Mouse (Mus musculus) A20 (cell line): ENCODE results near the gene Mybpc1.
A peak's percentile ranks its signal among the peaks of the same experiment; 100 is the strongest.
"Not testable (repeated sequence)": the region's sequence is repeated elsewhere in the genome, so short reads cannot be mapped to it uniquely, and the experiment has no call there.

Source experiments
- DNase-seq: peaks from one replicate; pipeline ENCODE4 v3.0.0-alpha.2; 2011; ENCODE audit warnings: low read depth, low spot score

Gene Mybpc1

DNA sequence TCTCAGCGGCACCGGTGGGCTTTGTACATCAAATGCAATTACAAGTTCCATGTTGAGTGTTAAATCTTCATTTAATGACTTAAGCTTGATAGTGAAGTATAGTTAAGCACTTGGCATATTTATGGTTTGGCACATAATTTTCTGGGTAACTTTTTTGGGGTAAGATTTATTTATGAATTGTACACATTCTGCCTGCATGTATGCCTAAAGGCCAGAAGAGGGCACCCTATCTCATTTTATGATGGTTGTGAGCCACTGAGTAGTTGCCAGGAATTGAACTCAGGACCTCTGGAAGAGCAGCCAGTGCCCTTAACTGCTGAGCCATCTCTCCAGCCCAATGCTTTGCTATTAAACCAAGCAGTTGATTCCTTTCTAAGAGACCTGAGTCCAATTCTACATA lies 52.2 kb downstream of the Mybpc1 start:
- peak; percentile 42 for DNase-seq

DNA sequence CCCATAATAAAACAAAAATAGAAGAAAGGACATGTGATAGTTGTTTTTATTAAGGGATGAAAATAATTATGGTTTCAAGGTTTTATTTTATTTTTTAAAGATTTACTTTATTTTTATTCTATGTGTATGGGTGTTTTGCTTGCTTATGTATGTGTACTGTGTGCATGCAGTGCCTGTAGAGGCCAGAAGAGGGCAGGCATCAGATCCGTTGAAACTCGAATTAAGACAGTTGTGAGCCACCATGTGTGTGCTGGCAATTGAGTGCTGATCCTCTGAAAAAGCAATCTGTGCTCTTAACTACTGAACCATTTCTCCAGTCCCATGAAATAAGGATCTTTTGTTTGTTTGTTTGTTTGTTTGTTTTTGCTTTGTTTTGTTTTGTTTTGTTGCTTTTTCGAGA lies 54.7 kb downstream of the Mybpc1 start:
- DNase-seq = peak; percentile 37

- no peak for DNase-seq
Measured at GRCm38 (mm10) chr10:88547635-88548034, 57.3 kb downstream of the Mybpc1 start.

DNA sequence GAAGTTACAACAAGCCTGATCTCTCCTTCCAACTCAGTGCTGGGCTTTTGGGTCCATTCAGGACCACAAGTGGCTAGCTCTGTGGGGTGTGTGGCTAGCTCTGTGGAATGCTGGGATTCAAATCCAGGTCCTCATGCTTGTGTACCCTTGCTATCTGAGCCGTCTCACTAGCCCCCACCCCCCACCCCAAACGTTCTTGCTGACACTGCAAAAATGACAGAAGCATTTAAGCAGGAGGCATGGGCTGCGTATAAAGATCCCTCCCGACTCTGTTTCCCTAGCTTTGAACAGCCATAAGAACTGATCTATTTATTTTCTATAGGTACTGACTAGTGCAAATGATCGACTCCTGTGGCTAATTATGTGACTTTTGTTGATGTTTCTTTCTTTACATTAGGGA lies 74.3 kb downstream of the Mybpc1 start:
- DNase-seq = no peak

- DNase-seq = no peak
Measured at GRCm38 (mm10) chr10:88524016-88524415, 80.9 kb downstream of the Mybpc1 start.

GRCm38 (mm10) chr10:88523212-88523611 lies 81.7 kb downstream of the Mybpc1 start:
- DNase-seq = no peak

GRCm38 (mm10) chr10:88522795-88523194 lies 82.2 kb downstream of the Mybpc1 start:
- no peak for DNase-seq

GRCm38 (mm10) chr10:88515049-88515448 lies 89.9 kb downstream of the Mybpc1 start:
- not testable (repeated sequence) for DNase-seq

DNA sequence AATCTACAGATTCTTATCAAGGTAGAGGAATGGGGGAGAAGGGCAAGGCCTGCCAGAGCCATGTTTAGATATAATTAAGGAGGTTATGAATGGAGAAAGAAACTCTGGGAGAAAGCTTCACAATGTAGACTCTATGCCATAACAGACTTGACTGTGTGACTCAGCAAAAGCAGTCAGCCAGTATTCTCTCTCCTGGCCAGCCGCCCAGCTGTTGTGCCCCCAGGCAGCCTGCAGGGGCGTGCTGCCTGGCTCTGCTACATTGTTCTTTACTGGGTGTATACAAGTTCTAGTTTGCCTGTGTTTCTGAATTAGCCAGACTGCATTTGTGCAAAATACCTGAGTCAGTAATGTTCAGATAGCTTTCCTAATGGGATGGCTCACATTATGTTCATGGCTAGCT lies 90.5 kb downstream of the Mybpc1 start:
- DNase-seq = peak; percentile 66

GRCm38 (mm10) chr10:88513574-88514135 lies 91.3 kb downstream of the Mybpc1 start:
- no peak for DNase-seq

- DNase-seq = no peak
Measured at GRCm38 (mm10) chr10:88511355-88511754, 93.6 kb downstream of the Mybpc1 start.

DNA sequence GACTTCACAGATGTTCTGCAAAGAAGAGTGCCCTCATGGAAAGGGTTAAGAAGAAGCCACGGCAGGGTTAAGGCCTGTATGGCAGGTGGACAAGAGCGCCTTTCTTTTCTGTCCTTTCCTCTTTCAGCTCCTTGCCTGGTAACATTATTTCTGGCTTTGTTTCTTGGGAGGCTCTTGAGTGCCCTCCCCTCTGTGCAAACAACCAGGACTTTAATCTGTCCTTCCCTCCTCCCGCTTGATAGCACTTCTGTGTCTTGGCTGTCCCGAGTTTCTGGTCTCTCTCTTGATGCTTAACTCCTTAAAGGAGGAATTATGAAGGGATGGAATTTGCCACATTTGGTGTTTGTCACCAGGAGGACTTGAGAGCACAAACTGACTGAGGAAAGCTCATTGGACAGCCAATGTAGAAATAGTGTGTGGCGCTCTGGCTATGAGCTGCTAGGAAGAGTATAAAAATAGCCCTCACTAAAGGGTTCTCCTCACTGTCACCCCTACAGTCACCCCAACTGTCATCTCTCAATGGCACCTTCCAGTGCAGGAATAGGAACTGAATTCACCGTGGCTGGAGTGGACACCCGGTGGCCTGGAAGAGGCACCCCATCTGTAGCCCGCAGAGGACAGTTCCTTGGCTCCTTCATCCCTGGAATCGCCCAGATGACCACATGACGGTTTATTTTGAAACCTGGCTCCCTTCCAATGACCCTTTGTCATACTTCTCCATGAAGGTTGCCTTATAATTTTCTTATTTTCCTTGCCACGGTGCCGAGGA lies 94.3 kb downstream of the Mybpc1 start:
- DNase-seq = no peak

DNA sequence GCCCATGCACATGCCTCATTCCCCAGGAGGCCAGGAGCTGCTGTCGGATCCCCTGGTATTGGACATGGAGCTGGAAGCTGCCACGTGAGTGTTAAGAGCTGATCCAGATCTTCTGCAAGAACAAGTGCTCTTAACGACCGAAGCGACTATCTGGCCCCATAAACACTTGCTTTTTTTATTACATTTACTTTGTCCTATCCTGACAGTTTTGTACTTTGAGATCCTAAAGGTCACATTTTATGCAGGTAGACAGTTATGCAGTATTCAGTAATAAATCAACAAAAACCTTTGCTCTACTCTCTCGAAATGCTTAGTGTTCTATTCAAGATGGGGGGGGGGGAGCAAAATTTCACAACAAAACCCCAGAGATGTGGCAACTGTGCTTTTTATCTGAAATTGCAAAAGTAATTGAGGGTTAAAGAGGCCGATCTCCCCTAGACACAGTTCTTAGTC lies 97.2 kb downstream of the Mybpc1 start:
- DNase-seq = no peak

DNA sequence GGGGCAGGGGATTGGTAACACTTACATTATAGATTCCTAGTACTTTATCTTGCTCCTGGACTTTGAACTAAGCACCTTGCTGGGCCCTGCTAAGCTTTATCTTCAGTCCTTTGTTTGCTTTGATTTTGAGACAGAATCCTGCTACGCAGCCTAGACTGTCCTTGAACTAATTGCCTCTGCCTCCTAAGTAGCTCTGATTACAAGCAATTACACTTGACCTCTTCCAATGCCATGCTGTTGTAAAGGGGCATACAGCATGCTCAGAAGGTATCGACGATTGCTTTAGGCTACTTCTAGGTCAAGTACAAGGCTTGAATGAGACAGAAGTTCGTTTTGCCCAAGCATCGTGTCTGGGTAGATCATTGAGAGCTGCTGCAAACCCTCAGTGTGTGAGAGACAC lies 99.7 kb downstream of the Mybpc1 start:
- DNase-seq = no peak

DNA sequence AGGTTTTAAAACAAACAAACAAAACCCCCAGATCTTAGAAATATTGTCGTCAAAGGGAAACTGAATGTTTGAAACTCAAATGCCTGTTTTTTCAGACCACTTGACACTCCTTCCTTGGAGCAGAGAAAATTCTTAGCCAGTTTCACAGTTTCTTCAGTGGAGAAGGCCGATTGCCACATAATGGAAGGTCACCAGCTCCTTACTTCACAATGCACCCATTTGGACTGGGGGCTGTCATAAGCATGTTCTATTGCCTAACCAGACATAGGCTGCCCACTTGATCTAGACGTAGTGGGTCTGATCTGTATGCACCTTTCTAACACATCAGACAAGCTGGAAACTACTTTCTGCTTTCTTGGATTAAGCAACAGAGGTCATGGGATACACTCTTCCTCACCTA lies 100.5 kb downstream of the Mybpc1 start:
- no peak for DNase-seq

- DNase-seq = peak; percentile 87
Measured at GRCm38 (mm10) chr10:88503421-88504314, 101.3 kb downstream of the Mybpc1 start, which contains the start of gene Chpt1. Gene Chpt1, minus strand, starts transcription at chr10:88504073.

DNA sequence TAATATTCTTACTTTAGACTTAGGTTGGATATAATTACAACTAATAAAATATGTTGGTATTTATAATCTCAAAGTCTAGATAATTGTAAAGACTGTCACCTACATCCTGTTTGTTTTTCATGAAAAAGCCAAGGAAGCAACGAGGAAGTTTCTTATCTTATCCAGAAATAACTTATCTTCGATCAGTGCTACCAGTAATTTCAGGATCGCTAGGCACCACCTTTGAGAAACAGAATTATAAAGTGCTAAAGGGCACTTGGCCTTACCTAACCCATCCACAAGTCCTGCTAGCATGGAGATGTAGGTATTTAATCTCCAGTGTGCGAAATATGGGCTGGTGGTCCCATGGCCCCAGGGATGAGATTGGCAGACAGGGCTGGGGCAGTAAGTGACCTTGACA lies 102.0 kb downstream of the Mybpc1 start:
- DNase-seq = no peak

GRCm38 (mm10) chr10:88501886-88502765 lies 102.8 kb downstream of the Mybpc1 start:
- DNase-seq = no peak

- DNase-seq = no peak
Measured at GRCm38 (mm10) chr10:88501370-88501769, 103.6 kb downstream of the Mybpc1 start.

- no peak for DNase-seq
Measured at GRCm38 (mm10) chr10:88499993-88500392, 105.0 kb downstream of the Mybpc1 start.

DNA sequence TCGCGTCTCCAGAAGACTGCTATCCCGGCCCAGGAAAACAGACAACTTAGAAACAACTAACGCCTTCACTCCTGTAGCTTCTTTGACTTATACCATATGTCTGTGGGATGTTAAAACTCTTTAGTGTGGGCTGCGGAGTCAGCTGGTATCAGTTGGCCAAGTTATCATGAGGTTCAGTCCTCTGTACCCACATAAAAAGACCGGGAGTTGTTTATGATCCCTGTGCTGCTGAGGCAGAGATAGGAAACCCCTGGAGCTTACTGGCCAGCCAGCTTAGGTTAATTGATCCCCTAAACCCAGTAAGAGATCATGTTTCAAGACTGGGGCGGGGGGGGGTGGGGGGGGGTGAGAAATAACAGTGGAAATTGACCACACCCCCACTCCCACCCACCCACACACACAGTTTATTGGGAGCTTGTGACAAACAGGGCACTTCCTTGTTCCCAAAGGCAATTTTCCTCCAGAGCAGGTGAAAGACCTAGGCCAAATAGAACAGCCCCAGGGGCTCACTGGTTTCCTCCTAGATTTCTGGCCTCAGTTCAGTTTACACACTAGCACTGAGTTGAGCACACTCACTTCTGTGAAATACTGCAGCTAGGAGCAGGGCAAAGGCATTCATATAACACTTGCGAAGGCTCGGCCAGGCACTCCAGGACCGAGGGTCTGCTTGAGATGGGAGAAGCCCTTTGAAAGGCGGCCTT lies 107.9 kb downstream of the Mybpc1 start:
- DNase-seq = no peak
